Mouse (Mus musculus): ENCODE data around the gene Trim71.

GRCm38 (mm10) chr9:114564667-114565066, 498 bp upstream of the Trim71 start:
- TF ChIP-seq EP300 (IDR thresholded peaks at IDR 0.05; ENCODE audit: low read depth) (no peak), CTCF (IDR thresholded peaks at IDR 0.05; ENCODE audit: low read depth) (no peak)
